Mouse (Mus musculus): ENCODE measurements around the gene 2700097O09Rik. TPM values are rescaled to one million over a fixed set of nuclear protein-coding genes. Genes with fewer than 3 reads are reported as not detected.
"Not testable (repeated sequence)": the region's sequence is repeated elsewhere in the genome, so short reads cannot be mapped to it uniquely, and the experiment has no call there.

Gene 2700097O09Rik
- total RNA-seq (2014; fragmentation: Nextera tagmentation), result 32.7 and 33.2 TPM in 2 replicates
- total RNA-seq (2017), result 19.6 and 20.7 TPM in 2 replicates

DNA sequence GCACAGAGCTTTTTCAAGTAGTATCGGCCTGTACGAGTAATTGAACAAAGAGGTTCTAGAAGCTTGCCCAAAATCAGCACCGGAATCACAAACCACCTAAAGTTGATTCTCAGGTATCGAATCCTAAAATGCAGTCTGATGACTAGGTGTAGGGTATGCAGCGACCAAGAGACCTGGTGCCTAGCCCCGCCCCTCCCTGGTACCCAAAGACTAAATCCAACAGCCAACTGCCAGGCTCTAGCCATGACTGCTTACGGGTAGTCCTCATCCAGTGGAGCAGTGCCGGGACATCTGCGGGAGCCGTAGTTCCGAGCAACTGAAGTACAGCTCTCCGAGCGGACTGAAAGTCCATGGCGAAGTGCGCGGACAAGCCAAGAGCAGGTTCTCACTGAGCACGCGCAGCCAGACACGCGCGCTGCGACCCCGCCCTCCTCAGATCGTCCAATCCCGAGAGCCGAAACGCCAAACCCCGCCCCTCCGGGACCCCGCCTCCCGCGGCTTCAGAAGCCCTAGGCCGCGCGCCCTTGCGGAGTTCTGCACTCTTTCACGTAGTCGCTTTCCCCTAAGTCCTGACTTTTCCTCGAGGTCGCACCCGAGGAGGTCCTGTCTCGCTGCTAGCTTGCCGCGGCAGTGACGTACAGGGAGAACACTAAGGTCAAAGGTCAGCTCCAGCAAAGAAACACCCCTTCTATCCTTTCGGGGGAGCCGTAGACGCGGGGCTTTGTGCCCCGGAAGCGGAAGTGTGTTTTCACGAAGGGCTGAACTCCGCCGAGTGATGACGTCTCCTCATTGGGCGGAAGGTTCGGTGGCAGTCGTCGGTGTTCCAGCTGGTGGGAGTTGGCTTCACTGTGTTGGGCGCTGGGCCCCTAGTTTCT, at the start of gene 2700097O09Rik, which contains the start of gene Srp54a:
Gene 2700097O09Rik, minus strand, starts transcription at position 385 of the 875 bp plus-strand sequence.
Gene Srp54a, plus strand, starts transcription at position 537 of the 875 bp plus-strand sequence.
- peak; percentile 97 for ATAC-seq (replicated peaks; ENCODE audit: low FRiP score, low TSS enrichment, poor library complexity, severe bottlenecking)

DNA sequence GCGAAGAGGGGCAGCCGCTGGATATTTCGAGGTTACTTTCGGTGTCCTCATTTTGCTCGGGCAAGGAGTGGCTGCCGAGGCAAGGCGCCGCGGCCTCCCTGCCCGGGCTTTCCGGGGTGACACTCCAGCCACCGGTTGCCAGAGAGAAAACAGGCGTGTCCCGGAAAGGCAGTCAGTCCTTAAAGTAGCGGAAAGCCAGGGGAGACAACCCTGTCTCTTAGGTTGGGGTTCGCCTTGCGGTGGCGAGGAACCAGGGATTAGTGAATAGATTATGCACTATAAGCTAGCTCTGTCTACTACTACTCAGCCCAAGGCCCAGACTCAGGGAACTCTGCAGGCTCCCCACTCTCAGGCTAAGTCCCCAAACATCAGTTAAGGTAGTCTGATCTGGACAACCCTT, 44.8 kb upstream of the 2700097O09Rik start:
- ATAC-seq (replicated peaks; ENCODE audit: low FRiP score, low TSS enrichment, poor library complexity, severe bottlenecking), result peak; percentile 74

- ATAC-seq (replicated peaks; ENCODE audit: low FRiP score, low TSS enrichment, poor library complexity, severe bottlenecking), result peak; percentile 87
Observed at GRCm38 (mm10) chr12:55124242-55124641, 44.3 kb upstream of the 2700097O09Rik start, which contains the start of gene Fam177a. Gene Fam177a, plus strand, starts transcription at chr12:55124469.

- ATAC-seq (replicated peaks; ENCODE audit: low FRiP score, low TSS enrichment, poor library complexity, severe bottlenecking), result peak; percentile 91
Observed at GRCm38 (mm10) chr12:55112616-55113015, 32.7 kb upstream of the 2700097O09Rik start.

DNA sequence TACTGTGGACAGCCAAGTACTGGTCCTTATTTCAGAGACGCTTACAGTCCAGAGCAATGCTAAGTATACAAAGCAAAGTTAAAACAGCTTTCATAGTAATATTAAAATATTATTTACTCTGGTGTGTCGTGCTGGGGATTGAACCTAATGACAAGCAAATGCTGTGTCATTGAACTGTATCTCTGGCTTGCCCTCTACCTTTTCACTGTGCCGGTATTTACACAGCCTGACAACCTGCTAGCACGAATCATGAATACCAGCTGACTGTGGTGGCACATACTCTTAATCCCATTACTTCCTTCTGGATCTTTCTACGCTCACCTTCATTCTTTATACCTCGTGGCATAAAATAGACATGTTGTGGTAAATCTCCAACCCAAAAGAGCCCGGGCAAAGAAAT, 12.2 kb upstream of the 2700097O09Rik start:
- not testable (repeated sequence) for ATAC-seq (replicated peaks; ENCODE audit: low FRiP score, low TSS enrichment, poor library complexity, severe bottlenecking)

GRCm38 (mm10) chr12:55080601-55080942, 662 bp upstream of the 2700097O09Rik start:
- not testable (repeated sequence) for ATAC-seq (replicated peaks; ENCODE audit: low FRiP score, low TSS enrichment, poor library complexity, severe bottlenecking)

GRCm38 (mm10) chr12:55078706-55079105, 1.2 kb downstream of the 2700097O09Rik start:
- ATAC-seq (replicated peaks; ENCODE audit: low FRiP score, low TSS enrichment, poor library complexity, severe bottlenecking), result not testable (repeated sequence)

- ATAC-seq (replicated peaks; ENCODE audit: low FRiP score, low TSS enrichment, poor library complexity, severe bottlenecking), result no peak
Observed at GRCm38 (mm10) chr12:55075296-55075695, 4.6 kb downstream of the 2700097O09Rik start.

GRCm38 (mm10) chr12:55073686-55074085, 6.2 kb downstream of the 2700097O09Rik start:
- peak; percentile 60 for ATAC-seq (replicated peaks; ENCODE audit: low FRiP score, low TSS enrichment, poor library complexity, severe bottlenecking)

GRCm38 (mm10) chr12:55072495-55072894, 7.4 kb downstream of the 2700097O09Rik start:
- no peak for ATAC-seq (replicated peaks; ENCODE audit: low FRiP score, low TSS enrichment, poor library complexity, severe bottlenecking)

GRCm38 (mm10) chr12:55062141-55062540, 17.8 kb downstream of the 2700097O09Rik start:
- ATAC-seq (replicated peaks; ENCODE audit: low FRiP score, low TSS enrichment, poor library complexity, severe bottlenecking), result no peak

- no peak for ATAC-seq (replicated peaks; ENCODE audit: low FRiP score, low TSS enrichment, poor library complexity, severe bottlenecking)
Observed at GRCm38 (mm10) chr12:55061006-55061405, 18.9 kb downstream of the 2700097O09Rik start.

DNA sequence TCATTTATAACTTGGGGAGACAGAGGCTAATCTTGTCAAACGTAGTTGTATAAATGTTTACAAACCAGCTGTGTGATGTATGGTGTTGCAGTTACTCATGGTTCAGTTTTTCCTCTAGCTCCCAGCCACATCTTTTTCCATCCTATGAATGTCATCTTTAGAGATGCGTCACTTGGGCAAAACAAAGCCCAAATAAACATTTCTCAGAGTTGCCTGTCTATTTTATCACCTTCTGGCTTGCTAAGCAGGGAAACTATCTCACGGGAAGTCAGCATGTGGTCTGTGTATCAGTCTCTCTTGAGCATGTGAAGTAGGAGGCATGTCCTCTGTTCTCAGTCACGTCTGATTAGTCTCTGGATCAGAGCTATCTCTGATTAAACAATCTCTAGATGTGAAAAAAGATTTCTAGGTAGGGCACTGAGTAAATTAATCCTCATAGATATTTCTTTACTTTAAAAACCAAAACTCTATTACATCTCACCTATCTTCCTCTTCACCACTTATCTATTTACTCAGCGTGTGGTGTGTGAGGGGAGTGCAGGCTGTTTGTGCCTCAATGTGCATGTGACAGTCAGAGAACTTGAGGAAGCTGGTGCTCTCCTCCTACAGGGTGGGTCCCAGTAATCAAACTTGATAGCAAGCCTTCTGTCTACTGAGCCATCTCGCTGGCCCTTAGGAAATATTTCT, 19.6 kb downstream of the 2700097O09Rik start:
- ATAC-seq (replicated peaks; ENCODE audit: low FRiP score, low TSS enrichment, poor library complexity, severe bottlenecking), result peak; percentile 89

GRCm38 (mm10) chr12:55059812-55060211, 20.1 kb downstream of the 2700097O09Rik start:
- peak; percentile 64 for ATAC-seq (replicated peaks; ENCODE audit: low FRiP score, low TSS enrichment, poor library complexity, severe bottlenecking)

DNA sequence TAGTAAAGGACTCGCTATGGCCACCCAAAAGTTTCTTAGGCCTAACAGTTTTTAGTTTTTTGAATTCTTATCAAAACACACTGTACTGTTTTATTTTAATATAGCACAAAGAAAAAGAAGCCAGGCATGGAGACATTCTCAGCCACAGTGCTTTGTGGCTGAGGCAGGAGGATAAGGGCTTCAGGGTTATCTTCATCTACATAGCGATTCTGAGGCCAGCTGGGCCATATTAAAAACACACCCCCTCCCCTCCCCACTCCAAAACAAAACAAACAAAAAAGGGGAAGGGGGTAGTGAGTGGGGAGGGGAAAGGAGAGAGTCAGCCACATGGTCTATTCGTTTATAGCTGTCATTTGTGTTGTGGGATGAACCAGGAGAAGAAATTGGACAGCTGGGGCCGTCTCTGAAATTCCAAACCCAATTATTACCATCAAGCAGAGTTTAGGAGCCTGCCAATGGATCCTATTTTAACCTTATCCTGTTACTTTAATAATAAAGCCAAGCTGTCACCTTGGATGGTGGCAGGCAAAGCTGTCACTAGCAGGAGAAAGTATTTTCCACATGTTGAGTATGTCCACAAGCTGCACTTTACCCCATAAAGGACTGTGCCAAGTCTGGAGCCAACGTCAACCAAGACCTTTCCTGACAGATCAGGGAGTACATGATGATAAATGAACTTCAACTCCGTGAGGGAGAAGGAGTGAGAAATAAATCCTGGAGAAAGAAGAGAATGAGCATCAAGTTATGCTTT, 20.9 kb downstream of the 2700097O09Rik start:
- ATAC-seq (replicated peaks; ENCODE audit: low FRiP score, low TSS enrichment, poor library complexity, severe bottlenecking), result no peak

- no peak for ATAC-seq (replicated peaks; ENCODE audit: low FRiP score, low TSS enrichment, poor library complexity, severe bottlenecking)
Observed at GRCm38 (mm10) chr12:55056703-55057102, 23.2 kb downstream of the 2700097O09Rik start.

DNA sequence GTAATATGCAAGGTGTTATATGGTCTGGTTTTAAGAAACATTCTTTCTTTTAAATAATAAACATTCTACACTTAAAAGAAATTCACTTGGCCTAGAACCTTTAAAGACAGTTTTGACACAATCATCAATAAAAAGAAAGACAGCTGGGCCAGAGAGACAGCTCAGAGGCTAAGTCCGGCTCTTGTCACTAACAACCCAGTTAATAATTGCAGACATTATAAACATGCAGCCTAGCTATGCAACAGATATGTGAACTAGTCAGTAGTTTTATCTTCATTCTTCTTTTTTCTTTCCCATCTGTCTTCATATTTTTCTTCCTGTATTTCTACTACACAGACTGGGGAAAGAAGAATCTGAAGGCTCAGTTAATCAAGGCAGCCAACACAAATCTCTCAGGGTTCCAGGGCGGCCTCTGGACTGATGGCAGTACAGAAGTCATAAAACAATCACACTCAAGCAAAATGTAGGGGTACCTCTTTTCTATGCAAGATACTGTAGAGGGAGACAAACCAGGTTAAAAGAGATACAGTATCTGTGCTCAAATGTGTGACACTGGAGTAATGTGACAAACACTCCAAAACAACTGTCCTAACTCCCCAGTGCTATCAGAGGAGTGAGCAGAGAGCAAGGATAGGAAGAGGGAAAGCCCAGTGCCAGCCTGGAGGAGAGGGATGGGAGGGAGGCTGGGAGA, 25.2 kb downstream of the 2700097O09Rik start:
- no peak for ATAC-seq (replicated peaks; ENCODE audit: low FRiP score, low TSS enrichment, poor library complexity, severe bottlenecking)

DNA sequence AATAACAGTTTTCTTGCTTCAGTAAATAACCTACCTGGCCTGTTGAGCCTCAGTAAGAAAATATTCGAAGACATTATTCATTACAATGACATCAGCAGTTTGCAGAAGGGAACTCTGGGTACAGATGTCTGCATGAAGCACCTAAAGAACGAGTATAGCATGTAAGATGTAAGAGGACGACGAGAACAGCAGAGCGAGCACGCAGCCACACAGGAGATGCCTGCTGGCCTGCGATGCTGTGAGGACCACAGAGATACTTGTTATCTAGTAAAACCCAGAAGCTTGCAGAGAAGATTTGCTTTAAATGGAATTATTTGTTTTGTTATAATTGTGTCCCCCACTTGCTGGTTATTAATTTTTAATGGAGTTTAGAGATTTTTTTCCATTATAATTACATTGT, 26.6 kb downstream of the 2700097O09Rik start:
- peak; percentile 67 for ATAC-seq (replicated peaks; ENCODE audit: low FRiP score, low TSS enrichment, poor library complexity, severe bottlenecking)

Measured in megakaryocyte-erythroid progenitor cell, adult 5-6 weeks (primary cell).